Mouse (Mus musculus) kidney, adult 18-20 months (tissue): Measurements from ENCODE around the gene Auts2.

Source experiments
- DNase-seq: peaks from one replicate; pipeline ENCODE4 v3.0.0; 2021

The Auts2 gene

DNA sequence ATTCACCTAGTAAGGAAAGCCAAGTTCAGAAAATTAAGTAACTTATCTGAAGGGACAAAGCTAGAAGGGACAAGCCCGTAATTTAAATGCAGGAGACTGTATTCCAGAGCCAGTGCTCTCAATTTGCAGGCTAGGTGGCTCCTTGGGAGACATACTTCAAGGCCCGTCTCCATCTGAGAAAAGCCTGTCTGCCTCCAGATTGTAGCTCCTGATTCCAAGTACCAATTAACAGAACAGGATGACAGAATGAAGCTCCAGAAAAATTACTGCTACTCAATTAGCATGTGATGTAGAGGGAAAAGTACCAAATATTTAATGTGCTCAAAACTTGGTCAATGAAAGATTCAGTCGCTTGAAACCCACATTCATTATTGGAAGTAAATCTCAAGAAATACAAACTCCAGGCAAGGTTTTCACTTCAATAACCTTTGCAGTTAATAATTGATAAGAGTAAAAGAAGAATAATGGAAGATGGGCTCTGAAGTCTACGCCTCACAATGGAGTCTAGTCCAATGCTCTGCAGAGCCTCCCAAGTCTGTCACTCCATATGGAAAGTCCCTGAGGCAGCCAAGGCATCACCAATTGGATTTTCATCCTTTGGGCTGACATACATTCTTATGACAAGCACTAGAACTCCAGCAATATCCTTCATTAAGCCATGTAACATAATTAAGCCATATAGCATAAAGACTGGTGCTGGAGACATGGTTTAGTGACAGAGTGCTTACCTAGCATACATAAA lies 97.8 kb downstream of the Auts2 start:
- DNase-seq = no peak

DNA sequence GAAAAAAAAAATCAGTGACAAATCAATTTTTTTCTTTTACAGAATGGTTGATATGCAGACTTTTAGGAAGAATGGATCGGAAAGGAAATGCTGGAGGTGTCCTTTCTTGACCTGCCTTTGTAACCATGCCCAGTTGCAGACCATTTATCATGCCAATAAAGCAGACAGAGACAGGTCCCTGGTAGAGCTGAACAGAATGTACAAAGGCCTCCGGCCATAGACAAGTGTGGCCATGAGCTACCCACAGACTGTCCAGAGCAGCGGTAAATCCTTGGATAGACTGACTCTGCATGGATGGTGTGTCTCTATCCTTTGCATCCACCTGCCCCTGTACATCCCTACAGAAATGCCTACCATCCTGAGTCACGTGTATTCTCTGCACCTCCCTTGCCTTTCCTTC lies 100.2 kb downstream of the Auts2 start:
- no peak for DNase-seq

DNA sequence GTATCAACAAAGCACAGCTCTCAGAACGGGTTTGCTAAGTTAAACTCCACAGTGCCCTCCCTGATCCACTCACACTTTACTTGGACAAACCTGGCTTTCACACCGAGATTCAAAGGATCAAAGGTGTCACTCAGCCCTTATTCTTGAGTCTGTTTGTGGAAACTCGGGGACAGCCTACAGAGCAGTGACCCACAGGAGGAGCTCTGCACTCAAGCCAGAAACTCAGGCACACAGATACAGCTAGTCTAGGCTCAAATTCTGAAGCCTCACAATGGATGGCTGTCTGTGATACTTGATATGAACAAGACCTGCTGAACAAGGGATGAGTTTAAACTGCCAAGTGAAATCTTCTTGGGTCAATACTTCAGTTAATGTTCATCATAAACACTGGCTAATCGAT lies 104.7 kb downstream of the Auts2 start:
- DNase-seq = no peak

DNA sequence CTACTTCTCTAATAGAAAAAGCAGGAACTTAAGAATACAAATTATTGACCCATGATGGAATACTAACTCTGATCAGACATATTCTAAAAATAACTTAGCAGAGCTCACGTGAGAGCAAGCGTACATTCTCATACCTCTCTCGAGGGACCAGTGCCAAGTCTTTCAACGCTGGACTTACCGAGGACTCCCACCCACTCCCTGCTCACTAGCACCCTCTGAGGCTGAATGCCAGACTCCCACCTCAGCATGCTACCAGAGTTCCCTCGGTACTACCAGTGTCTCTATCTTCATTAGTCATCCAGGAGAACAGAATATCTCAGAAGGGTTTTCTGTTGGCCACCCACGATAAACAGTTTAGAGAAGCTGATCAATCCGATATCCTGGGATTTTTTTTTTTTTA lies 105.2 kb downstream of the Auts2 start:
- DNase-seq = no peak

DNA sequence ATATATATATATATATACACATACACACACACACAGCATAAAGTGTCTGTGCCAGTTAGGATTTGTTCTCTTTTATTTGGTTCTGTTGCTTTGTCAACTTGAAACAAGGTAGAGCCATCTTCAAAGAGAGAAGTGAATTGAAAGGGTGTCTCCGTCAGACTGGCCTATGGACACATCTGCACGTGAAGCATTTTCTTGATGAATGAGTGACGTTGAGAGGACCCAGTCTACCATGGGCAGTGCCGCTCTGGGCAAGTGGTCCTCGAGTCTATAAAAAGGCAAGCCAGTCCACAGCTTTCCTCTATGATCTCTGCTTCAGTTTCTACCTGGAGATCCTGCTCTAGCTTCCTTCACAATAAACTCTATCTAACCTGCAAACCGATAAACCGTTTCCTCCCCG lies 105.7 kb downstream of the Auts2 start:
- DNase-seq = no peak

DNA sequence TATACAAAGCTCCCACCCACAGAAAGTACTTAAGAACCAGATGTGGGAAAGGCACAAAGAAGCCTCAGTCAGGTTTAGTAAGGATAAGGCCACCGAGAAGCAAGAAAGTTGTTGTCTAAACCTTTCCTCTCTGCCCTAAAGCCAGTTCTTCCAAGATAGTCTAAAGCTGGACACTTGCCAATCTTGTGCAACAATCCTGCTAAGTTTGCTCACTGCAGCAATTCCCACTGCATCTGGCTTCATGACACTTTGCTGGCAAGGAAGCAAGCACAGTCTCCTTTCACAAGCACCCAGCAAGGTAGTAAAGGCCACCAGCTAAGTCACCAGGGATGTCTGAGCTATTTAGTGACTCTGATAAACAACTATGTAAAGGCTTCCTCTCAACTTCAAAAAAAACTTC lies 106.2 kb downstream of the Auts2 start:
- DNase-seq = no peak

DNA sequence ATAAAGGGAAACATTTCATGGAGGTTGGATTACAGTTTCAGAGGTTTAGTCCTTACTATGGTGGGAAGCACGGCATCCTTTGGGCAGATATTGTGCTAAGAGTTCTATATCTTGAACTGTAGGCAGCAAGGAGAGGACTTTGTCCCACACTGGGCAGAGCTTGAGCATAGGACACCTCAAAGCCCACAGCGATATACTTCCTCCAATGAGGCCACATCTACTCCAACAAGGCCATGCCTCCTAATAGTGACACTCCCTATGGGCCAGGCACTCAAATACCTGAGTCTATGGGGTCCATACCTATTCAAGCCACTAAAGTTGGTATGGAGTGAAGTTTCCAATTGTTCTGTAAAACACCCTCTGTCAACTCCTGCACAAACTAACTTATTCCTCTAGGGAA lies 106.7 kb downstream of the Auts2 start:
- no peak for DNase-seq

DNA sequence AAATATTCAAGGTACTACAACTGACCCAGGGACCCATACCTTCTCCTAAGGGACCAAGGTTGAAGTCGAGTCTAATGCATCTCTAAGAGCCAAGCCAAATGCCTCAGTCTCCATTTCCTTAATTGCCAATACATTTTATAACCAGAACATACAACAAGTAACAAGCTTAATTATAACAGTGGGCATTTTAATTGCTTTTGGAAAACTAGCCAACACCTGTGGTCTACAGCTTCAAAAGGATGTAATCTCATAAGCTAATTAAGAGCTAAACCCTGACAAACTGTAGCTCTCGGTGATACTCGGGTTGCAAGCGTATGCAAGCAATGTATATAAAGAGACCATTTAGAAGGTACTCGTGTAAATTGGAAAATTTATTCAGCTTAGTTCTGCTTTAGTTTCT lies 107.7 kb downstream of the Auts2 start:
- DNase-seq = no peak

DNA sequence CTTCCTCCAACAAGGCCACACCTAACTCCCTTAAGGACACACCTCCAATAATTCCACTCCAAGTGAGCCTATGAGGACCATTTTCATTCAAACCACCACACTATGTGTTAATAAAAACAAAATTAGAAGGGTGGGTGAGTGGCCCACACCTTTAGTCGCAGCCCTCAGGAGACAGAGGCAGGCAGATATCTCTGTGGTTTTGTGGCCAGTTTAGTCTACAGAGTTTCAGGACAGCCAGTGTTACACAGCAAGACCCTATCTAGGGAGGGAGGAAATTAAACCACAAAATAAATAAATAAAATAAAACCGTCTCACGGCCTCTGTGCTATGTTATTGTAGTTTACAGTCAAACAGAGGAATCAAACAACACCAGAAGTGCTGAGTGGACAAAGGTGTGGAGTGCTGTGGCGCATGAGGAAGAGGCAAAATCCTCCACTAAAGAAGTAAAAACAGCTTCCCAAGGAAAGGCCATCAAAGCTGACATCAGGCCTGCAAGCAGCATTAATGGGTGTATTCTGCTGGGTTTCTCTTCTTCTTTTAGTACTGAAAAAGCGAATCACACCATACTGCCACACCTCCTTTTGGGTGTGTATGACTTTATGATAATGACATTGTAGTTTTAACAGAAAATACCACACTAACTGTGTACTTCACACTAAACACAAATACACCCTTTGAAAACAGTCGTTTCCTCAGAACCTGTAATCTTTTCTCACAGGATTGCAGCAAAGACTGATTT lies 109.6 kb downstream of the Auts2 start:
- no peak for DNase-seq

DNA sequence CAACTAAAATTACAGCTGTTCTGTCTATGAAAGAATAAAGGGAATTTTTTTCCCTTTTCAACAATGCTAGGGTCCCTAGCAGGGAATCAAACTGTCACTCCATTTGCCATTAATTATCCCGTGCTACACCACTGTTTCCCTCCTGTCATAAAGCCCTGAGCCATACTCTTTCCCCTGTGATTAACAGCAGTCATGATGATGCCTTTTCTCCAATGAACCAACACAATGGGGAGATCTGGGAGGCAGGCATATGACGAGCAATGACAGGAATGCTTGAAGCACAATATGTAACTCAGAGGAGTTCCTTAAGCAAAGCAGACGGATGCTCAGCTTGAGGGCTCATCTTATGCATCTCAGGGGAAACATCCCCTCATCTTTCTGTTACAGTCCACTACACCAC lies 113.8 kb downstream of the Auts2 start:
- DNase-seq = no peak

DNA sequence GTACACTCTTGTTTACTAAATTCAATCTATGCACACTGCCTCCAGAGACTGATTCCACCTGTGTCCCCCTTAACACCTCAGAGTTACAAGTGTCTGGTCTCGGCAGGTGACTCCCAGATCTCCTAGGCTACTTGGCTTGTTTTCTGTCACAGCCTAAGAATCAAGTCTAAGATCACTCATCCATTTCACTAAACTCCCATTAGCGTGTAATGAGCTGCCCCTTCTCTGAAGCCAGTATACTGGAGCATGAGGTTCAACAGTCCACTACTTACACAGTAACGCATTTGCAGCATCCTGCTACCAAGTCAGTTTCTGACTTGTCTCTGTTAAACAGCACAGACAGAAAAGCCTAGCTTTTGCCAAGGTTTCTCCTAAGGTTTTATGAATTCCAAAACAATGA lies 116.8 kb downstream of the Auts2 start:
- no peak for DNase-seq

DNA sequence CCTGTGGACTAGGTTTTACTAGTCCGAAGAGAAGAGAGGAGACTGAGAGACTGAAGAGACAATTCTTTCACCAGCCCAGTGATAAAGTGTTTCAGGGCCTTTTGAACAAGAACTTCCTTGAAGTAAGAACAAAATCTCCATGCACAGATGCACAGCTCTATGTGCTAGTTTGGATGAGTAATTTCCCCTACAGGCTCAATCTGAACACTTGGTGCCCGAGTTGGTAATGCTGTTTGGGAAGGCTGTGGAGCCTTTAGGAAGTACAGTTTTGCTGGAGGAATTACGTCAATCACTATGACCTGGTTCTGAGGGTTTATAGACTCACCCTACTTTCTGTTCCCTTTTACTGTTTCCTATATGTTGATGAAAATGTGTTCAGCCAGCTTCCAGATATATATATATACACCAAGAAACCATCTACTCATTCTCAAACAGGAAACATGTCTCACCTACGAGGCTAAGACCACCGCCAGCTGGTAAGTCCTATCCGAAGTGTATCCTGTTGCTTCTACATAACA lies 117.3 kb downstream of the Auts2 start:
- DNase-seq = no peak

DNA sequence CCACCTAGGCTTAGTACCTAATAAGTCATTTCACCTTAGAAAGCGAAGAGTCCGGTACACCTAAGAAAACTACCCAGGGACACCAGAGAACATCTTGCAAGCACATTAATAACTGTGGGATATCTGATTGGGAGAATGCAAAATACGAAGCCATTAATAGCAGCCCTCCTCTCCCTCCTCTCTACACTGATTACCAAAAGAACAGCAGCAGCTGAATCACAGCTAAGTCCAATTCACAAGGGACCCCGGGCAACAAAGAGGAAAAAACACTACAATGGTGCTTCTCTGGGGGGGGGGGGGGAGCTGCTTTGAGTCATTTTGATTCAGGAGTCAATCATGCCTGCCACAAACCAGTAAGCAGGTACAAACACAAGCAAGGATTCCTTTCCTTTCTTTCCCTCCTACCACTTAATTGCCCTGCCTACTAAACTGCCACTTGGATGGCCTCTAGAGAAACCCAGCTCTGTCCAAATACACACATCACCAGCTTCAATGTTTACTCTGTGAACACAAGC lies 132.7 kb downstream of the Auts2 start:
- no peak for DNase-seq

DNA sequence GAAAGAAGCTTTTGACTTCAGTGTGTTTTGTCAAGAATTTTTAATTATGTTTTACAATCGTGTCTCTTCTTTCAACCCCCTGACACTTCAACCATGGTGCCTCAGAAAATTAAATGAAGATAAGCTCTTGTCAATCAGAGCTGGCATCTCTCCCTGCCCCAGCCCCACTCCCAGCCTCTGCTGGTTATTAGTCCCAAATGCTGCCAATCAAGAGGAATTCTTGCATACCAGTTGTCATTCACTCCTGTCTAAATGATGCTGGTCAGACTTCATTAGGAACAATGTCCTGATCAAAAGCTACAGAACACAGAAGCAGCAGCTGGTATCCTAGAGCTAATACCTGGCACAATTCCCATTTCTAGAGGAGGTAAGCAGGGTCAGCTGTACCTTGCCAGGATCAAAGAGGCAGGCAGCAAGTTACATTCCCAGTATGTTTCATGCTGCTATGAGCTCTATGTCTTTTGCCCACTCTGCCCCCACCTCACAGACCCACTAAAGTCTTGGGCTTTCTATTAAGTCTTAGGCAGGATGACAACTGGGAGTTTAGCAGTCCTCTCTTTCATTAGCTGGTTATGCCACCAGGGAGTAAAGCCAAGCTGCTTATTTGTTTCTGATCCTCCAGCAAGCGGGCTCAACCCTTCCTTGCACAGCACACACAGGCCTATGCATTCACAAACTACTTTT lies 134.1 kb downstream of the Auts2 start:
- DNase-seq = no peak

DNA sequence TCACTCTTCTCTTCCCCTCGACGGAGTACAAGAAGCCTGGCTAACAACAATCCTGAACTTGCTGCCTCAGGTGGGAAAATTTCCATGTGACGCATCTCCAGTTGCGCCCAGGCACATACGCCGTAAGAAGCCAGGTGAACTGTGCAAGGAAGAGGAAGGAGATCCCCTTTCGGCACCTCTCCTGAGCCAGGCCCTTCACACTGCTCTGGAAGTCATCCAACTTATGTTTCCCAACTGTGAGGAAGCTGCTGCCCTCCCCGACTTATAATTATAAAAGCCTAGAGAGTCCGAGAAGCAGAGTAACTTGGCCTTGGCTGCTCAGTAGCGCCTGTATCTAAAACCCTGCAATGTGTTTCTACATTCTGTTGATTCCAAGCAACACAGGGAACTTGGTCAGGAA lies 142.6 kb downstream of the Auts2 start:
- no peak for DNase-seq

DNA sequence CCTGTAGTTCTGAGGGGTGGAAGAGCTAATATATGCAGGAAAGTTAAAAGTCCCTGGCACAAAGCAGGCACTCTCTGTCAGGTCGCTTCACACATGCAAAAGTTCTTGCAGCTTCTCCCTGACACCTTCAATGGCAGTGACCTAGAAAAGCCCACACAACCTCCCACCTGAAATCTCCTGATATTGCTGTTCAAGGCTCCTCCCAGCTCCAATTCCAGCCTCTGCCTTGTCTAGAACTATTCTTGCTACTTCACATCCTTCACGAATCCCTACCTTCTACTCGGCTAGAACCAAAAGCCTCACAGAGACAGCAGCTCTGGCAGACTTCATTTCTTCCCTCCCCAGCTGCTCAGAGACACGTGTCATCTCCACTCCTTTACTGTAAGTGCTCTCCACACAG lies 143.7 kb downstream of the Auts2 start:
- no peak for DNase-seq

DNA sequence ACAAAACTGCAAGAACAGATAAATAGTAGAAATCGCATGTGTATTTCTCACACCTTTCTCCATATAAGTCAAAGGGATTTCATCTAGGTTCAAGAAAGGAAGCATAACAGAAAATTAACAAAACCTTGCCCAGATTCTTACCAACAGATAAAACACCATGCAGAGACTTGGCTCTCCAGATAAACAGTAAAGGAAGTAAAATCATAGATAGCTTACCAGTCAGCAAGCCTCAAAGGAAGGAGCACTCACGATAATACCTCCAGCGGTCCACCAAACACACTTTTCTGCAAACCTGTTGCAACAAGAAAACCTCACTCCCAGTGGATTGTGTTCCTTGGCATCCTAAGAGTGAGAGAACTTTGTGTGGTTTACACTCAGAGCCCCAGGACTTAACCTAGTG lies 147.2 kb downstream of the Auts2 start:
- no peak for DNase-seq

DNA sequence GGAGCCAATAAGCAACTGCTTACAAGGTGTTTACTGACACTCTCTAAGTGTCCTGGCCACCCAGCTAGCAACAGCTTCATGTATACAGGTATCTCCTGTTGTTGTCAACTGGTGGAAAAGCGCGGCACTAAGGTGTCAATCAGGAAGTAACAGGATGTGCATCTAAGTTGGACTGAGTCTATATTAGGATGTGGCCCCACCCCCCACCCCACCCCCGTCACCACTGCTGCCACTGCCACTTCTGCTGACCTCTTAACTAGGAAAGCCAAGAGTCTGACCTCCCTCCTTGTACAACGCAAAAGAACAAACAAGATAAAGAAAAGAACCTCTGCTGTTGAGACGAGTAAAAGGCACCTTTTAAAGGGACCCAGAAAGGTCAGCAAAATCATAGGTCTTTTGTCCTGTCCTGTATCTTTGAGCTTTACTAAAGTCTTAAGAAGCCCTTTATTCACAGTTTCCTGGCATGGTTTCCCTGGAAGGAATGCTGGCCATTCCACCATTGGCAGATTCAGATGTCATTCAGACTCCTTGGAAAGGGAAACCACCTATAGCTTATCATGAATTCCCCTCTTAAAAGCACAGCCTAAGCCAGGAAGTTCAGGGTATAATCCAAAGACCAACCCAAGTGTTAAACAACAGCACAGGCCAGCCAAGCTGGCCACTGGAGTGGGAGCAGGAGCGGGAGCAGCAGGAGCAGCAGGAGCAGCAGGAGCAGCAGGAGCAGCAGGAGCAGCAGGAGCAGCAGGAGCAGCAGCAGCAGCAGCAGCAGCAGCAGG lies 148.2 kb downstream of the Auts2 start:
- DNase-seq = no peak

DNA sequence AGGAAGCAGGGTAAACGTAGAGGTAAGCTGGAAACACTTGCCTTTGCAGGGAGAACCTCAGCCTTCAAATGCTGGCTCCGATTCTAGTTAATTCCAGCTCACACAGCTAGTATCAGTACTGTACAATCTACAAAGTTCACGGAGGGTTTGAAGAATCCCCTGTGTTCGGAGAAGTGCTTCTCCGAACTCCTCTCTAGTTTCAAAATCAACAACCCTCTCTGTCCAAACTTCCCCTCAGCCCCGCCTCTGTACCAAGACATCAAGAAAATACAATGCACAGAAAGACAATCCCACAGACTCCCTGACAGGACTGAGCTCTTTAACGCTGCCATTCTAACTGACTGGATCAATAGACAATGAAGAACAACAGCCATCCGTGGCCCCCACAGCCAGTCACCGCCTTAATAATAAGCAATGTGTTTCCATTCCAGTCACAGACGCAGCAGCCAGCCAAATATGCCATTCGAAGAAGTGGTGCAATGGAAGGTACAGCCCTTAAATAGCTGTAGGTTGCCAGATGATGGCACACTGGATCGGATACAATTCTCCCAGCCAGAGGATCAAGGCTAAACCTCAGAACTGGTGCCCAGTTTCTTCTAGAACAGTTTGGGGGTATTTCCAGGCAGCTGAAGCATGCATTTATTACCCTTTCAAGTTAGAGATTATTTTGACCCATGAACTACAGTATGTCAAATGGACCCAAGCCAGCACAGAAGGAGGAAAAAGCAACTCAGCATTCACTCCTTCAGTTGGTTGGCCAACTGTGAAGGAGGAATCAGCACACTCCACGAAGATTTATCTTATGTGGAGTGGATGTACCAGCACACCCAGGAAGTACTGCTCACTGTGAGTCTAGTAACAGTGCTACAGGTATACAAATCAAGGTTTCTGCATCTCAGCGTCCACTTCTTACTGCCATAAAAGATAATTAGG lies 151.0 kb downstream of the Auts2 start:
- no peak for DNase-seq

DNA sequence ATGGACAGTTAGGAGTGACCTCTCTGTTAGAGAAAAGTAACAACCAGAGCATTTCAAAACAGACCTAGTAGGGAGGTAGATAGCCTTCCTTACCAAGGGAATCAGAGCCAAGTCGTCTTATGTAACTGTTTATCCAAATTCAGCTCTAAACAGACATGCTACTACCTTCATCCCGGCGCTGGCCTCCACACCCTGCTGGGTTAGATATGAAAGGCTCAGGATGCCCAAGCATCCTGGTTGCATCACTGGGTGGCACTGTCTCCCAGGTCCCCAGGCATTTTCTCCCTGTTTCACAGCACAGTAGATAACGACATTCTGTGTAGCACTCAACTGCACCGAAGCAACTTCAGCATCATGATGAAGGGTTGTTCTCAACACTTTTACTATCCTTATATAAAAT lies 154.4 kb downstream of the Auts2 start:
- no peak for DNase-seq

DNA sequence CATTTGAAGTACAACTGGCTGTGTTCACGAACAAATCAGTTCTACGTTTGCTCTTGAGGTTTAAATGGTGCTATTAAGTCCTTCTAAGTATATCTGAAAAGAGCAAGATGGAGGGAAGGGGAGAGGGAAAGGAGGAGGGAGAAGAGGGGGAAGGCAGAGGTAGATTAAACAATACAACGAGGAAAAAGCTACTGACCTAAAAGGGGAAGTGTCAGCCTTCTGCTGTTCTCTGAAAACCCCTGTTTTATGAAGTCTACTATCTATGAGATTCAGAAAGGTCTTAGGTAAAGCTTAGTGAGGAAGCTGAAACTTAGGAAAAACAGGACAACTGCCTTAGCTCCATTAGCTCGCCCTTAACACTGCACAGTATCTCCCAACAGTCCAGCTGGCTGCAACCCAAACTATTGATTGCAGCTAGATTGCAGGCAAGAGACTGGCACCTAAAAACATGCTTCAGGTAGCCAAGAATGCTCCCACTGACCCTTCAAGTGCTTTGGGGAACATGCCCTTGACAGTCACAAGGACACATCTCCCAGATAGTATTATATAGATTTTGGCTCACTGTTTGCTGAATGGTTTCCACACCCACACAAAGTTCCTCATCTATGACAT lies 157.8 kb downstream of the Auts2 start:
- DNase-seq = no peak
